Comparison of ENCODE assay signal across 7 mouse cellular contexts in the genomic region with DNA sequence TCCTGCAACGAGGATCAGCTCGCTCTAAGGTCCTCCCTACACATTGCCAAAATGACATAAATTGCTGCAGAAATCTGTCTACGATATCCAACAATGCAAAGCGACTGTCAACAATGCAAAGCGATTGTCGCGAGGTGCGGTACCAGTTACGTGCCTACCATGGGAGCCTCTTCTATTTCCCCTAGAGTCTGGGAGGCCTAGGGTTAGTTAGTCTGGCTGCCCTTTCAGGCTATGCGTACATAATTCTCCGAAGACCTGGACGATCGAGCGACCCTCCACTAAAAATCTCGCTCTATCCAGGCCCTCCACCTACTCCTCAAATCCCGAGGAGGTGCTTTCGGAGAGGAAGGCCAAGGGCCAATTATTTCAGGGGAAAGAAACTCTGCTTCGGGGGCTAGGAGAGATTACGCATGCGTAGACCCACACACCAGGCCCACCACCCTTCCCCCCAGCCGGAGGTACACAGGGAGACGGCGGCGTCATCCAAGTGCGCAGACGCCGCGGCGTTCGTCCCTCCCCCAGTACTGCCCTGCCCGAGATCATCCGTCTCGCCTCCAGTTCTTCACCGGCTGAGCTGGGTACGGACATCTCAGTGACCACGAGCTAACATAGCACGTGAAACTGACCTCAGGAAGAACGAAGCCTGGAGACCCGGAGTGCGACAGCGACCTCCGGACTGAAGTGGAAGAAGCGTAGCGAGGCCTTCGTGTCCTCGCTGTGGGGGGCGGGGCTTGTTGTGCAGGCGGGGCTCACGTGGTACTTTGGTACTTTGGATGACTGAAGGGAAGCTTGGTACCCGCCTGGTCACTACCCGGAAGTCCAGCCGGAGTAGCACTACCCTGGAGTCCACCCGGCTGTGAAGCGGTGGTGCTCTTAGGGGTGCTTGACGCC. TPM values are rescaled to one million over a fixed set of nuclear protein-coding genes. Genes with fewer than 3 reads are reported as not detected.
DNase-seq lines count a peak whose midpoint lies in the region; ATAC-seq lines count a peak whose summit lies in the region.

Gene Rnh1 (minus strand): TSS at position 742 of the 891 bp plus-strand sequence.

- no peaks in the 10 kb centered on the region for H3K27me3 ChIP-seq in intestine, embryonic 15.5 days (replicated peaks)
- H3K27me3 ChIP-seq in midbrain, embryonic 10.5 days (ENCODE audit: low read depth, poor library complexity, severe bottlenecking): peaks cover 17% of the 10 kb centered on the region; the same call in 1 of the 2 replicates

- DNase-seq in adrenal gland, adult 18-20 months (ENCODE audit: low spot score in 2 of 2): peak; percentile 86 to 87
- peak; percentile 97 for DNase-seq in embryo, embryonic 11 days
- peak; percentile 83 to 85 for DNase-seq in gastrocnemius, postnatal 36 days
- peak; percentile 95 for DNase-seq in left cerebral cortex, postnatal 25 days (ENCODE audit: low spot score in 2 of 2)
- peak; percentile 95 for DNase-seq in midbrain, embryonic 10.5 days (ENCODE audit: low spot score)
- DNase-seq in right cerebral cortex, postnatal 4 days: peak; percentile 91

- WGBS in intestine, embryonic 15.5 days: 3% methylated on average over 55 of the region's 55 CpGs
- 4% methylated on average over 55 of the region's 55 CpGs for WGBS in midbrain, embryonic 10.5 days

- H3K9ac ChIP-seq in intestine, embryonic 15.5 days: peak within 1 kb of the TSS; percentile 54

- peak within 1 kb of the TSS; percentile 67 for H3K4me2 ChIP-seq in intestine, embryonic 15.5 days (replicated peaks)

- no peaks in the 10 kb centered on the region for H3K9me3 ChIP-seq in intestine, embryonic 15.5 days
- no peaks in the 10 kb centered on the region for H3K9me3 ChIP-seq in midbrain, embryonic 10.5 days (replicated peaks)

- H3K4me3 ChIP-seq in intestine, embryonic 15.5 days (replicated peaks): peak within 1 kb of the TSS; percentile 54
- H3K4me3 ChIP-seq in midbrain, embryonic 10.5 days: peak within 1 kb of the TSS; percentile 67

- intact Hi-C loops in gastrocnemius, postnatal 36 days (cut with DNase I): loop anchor here (5.0 to 10.0 kb wide), 2 partner anchors 160 to 328 kb away; partner anchors contain the start of genes Ifitm3, Odf3 and Scgb1c1
- intact Hi-C loops in left cerebral cortex, postnatal 25 days (cut with DNase I): loop anchor here (1.0 to 5.0 kb wide), 3 partner anchors 42 to 315 kb away; partner anchors contain the start of gene Bet1l

- H3K27ac ChIP-seq in intestine, embryonic 15.5 days: peak within 1 kb of the TSS; percentile 90
- peak within 1 kb of the TSS; percentile 96 for H3K27ac ChIP-seq in midbrain, embryonic 10.5 days (replicated peaks)

- ATAC-seq in intestine, embryonic 15.5 days: peak; percentile 96

- H3K4me1 ChIP-seq in intestine, embryonic 15.5 days (replicated peaks): peaks cover 24% of the 10 kb centered on the region
- H3K4me1 ChIP-seq in midbrain, embryonic 10.5 days: peaks cover 36% of the 10 kb centered on the region

- no peaks in the 10 kb centered on the region for H3K36me3 ChIP-seq in intestine, embryonic 15.5 days
- no peaks in the 10 kb centered on the region for H3K36me3 ChIP-seq in midbrain, embryonic 10.5 days

RNA-seq across cellular contexts. Expression of gene Rnh1, which starts in this region (rescaled TPM):
- total RNA-seq in adrenal gland, adult 18-20 months (2021): 100 to 1,000 TPM; 218 to 327 TPM
- total RNA-seq in gastrocnemius, postnatal 36 days (2021): 10 to 100 TPM; 41.8 to 45.9 TPM
- polyA plus RNA-seq in intestine, embryonic 15.5 days (2015; fragmentation: Nextera tagmentation; extraction: Ambion mirVana): 123 and 155 TPM in 2 replicates
- 10 to 100 TPM; 30.5 to 32.9 TPM for total RNA-seq in left cerebral cortex, postnatal 25 days (2021)
- 64.5 and 66.6 TPM in 2 replicates for polyA plus RNA-seq in midbrain, embryonic 10.5 days (2016; fragmentation: Nextera tagmentation; extraction: Ambion mirVana)

Comparison
In these comparisons a context has a peak if more than half of its experiments do, and no peak if none do; other contexts are left out.
1. Peak in every context shown above with its lines: DNase-seq, ATAC-seq, H3K4me3 ChIP-seq and H3K27ac ChIP-seq.
2. RNA of gene Rnh1 (total RNA-seq): 218 to 327 TPM in adrenal gland, adult 18-20 months; 41.8 to 45.9 TPM in gastrocnemius, postnatal 36 days and 30.5 to 32.9 TPM in left cerebral cortex, postnatal 25 days; every median in the first group is over 4 times any median in the second.